Mouse (Mus musculus) midbrain, embryonic 16.5 days (tissue): ENCODE measurements around the gene Ciz1. TPM values are rescaled to one million over a fixed set of nuclear protein-coding genes. Genes with fewer than 3 reads are reported as not detected.

Experiments used
- ATAC-seq: fragments of 200-750 bp; cut with Nextera tagmentation; 2 replicates; pipeline ENCODE4 v1.8.0; 2017; ENCODE audit warnings: moderate TSS enrichment
- H3K27ac ChIP-seq: fragments of 300-500 bp; sonication (generic); 2 replicates; pipeline ENCODE4 v1.5.1; 2014; ENCODE audit warnings: mild to moderate bottlenecking, low read length, mixed read lengths
- H3K27me3 ChIP-seq: fragments of 300-500 bp; sonication (generic); 2 replicates; pipeline ENCODE4 v1.6.1; 2014; ENCODE audit warnings: low read depth, low read length, mixed read lengths; ENCODE audit not compliant: control insufficient read depth, insufficient read depth
- H3K36me3 ChIP-seq: fragments of 300-500 bp; sonication (generic); 2 replicates; pipeline ENCODE4 v1.6.1; 2014; ENCODE audit warnings: mild to moderate bottlenecking, low read length, moderate library complexity, mixed read lengths; ENCODE audit not compliant: control insufficient read depth, insufficient read depth
- H3K4me1 ChIP-seq: fragments of 300-500 bp; sonication (generic); 2 replicates; pipeline ENCODE4 v1.6.1; 2014; ENCODE audit warnings: mild to moderate bottlenecking, low read length, mixed read lengths; ENCODE audit not compliant: control insufficient read depth, insufficient read depth
- H3K4me2 ChIP-seq: fragments of 300-500 bp; sonication (generic); 2 replicates; pipeline ENCODE4 v1.6.1; 2014; ENCODE audit warnings: mild to moderate bottlenecking, low read length, mixed read lengths
- H3K4me3 ChIP-seq: fragments of 300-500 bp; sonication (generic); 2 replicates; pipeline ENCODE4 v1.5.1; 2014; ENCODE audit warnings: low read depth, mild to moderate bottlenecking, low read length, moderate library complexity, mixed read lengths
- H3K9ac ChIP-seq: fragments of 300-500 bp; sonication (generic); 2 replicates; pipeline ENCODE4 v1.6.1; 2014; ENCODE audit warnings: low read depth, low read length, mixed read lengths
- H3K9me3 ChIP-seq: fragments of 300-500 bp; sonication (generic); replicated peaks from 2 replicates; pipeline ENCODE4 v1.6.1; 2014; ENCODE audit warnings: mild to moderate bottlenecking, low read length, mixed read lengths; ENCODE audit not compliant: control insufficient read depth, poor library complexity, severe bottlenecking
- WGBS: fragments of 180-500 bp; shearing (Covaris S2); extraction: QIAGEN DNeasy Blood & Tissue Kit; methylation state at CpG from one replicate; pipeline ENCODE4 v1.1.7; 2014; 5-methylcytosine and 5-hydroxymethylcytosine counted together
- polyA plus RNA-seq: library from polyadenylated mRNA; unstranded; fragments of >200 nt; fragmentation: Nextera tagmentation; extraction: Ambion mirVana; gene quantifications from 2 replicates; pipeline ENCODE4 v1.2.1, GENCODE M21; 2015

Gene Ciz1
- polyA plus RNA-seq, 1 experiment from 2014 or later = 58.7 TPM

- no peak overlapping the region for H3K27ac ChIP-seq
- H3K36me3 ChIP-seq = peaks cover 31% of the 10 kb centered on the region
These were observed 61.8 kb downstream of the Ciz1 start for GRCm38 (mm10) chr2:32413936-32414335.

DNA sequence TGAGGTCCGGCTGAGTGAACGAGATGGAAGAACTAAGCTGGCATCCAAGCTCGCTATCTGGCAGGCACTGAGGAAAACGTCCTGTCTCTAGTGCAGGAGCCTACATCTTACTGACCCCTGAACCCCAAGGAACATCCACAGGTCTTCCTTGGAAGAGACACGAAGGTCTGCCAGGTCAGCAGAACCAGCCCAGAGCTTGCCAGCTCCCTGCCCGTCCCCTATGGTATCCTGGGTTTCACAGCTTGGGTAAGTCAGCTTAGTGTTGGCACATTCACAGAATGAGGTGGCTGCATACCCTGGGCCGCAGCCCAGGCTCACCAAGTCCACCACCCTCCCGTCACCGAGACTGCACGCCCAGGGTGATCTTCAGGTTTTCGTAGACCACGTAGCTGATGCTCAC lies 63.7 kb downstream of the Ciz1 start:
- no peaks in the 10 kb centered on the region for H3K9me3 ChIP-seq
- no peak overlapping the region for H3K27ac ChIP-seq
- no peak overlapping the region for H3K4me2 ChIP-seq
- 95% methylated on average over 12 of the region's 12 CpGs for WGBS
- H3K4me3 ChIP-seq = no peak overlapping the region
- no peaks in the 10 kb centered on the region for H3K27me3 ChIP-seq
- H3K36me3 ChIP-seq = peaks cover 40% of the 10 kb centered on the region
- no peak overlapping the region for H3K9ac ChIP-seq
- no peak for ATAC-seq
- no peaks in the 10 kb centered on the region for H3K4me1 ChIP-seq

More at GRCm38 (mm10) chr2:32413936-32414335, 61.8 kb downstream of the Ciz1 start:
- no peaks in the 10 kb centered on the region for H3K9me3 ChIP-seq
- no peaks in the 10 kb centered on the region for H3K27me3 ChIP-seq
- H3K9ac ChIP-seq = no peak overlapping the region
- no peak for ATAC-seq
- H3K4me2 ChIP-seq = no peak overlapping the region
- no peak overlapping the region for H3K4me3 ChIP-seq
- H3K4me1 ChIP-seq = no peaks in the 10 kb centered on the region
- 72% methylated on average over 5 of the region's 5 CpGs for WGBS

GRCm38 (mm10) chr2:32416556-32416955 lies 64.4 kb downstream of the Ciz1 start:
- 95% methylated on average over 2 of the region's 2 CpGs for WGBS
- Histone ChIP-seq H3K4me3 (no peak overlapping the region), H3K9me3 (no peaks in the 10 kb centered on the region), H3K27ac (no peak overlapping the region), H3K27me3 (no peaks in the 10 kb centered on the region), H3K4me1 (no peaks in the 10 kb centered on the region), H3K4me2 (no peak overlapping the region), H3K36me3 (peaks cover 42% of the 10 kb centered on the region), H3K9ac (no peak overlapping the region)
- no peak for ATAC-seq

GRCm38 (mm10) chr2:32417486-32417885 lies 65.4 kb downstream of the Ciz1 start:
- peaks cover 42% of the 10 kb centered on the region for H3K36me3 ChIP-seq
- H3K4me1 ChIP-seq = 0 out of 2 replicates have a peak, but pooled peaks cover under 1% of the 10 kb centered on the region
- H3K4me2 ChIP-seq = no peak overlapping the region
- no peaks in the 10 kb centered on the region for H3K9me3 ChIP-seq
- no peak for ATAC-seq
- H3K4me3 ChIP-seq = no peak overlapping the region
- no peak overlapping the region for H3K27ac ChIP-seq
- 96% methylated on average over 8 of the region's 8 CpGs for WGBS
- no peak overlapping the region for H3K9ac ChIP-seq
- H3K27me3 ChIP-seq = no peaks in the 10 kb centered on the region

DNA sequence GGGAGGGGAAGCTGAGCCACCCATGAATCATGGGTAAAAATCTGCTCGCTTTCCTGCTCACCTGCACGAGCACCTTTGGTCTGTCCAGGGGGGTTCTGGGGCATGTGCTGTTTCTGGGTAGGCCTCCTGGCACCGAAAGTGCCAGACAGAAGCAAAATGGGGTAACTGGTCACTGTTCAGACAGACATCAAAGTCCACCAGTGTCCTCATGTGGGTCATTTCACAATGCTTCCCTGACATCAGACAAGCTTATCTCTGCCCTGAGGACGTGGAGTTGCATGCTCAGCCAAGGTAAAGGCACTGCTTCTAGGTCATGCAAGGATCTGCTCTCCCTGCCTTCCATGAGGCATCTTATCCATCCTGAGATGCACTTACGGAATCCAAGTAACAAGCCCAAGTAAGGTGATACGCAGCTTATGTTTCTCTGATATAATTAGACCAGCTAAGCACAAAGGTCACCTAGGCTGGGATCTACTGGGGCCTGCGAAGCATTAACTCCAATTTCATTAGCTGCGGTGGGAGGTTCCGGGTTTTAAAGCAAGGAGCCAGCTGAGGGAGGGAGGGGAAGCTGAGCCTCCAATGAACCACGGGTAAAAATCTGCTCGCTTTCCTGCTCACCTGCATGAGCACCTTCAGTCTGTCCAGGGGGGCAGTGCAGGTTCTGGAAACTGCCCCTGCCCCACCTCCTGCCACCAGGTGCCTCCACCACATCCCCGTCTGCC lies 66.5 kb downstream of the Ciz1 start:
- Histone ChIP-seq H3K27me3 (no peaks in the 10 kb centered on the region), H3K27ac (no peak overlapping the region), H3K9ac (no peak overlapping the region), H3K4me1 (peaks cover 10% of the 10 kb centered on the region), H3K9me3 (no peaks in the 10 kb centered on the region), H3K36me3 (peaks cover 41% of the 10 kb centered on the region), H3K4me2 (no peak overlapping the region), H3K4me3 (no peak overlapping the region)
- WGBS = 89% methylated on average over 12 of the region's 12 CpGs
- no peak for ATAC-seq

DNA sequence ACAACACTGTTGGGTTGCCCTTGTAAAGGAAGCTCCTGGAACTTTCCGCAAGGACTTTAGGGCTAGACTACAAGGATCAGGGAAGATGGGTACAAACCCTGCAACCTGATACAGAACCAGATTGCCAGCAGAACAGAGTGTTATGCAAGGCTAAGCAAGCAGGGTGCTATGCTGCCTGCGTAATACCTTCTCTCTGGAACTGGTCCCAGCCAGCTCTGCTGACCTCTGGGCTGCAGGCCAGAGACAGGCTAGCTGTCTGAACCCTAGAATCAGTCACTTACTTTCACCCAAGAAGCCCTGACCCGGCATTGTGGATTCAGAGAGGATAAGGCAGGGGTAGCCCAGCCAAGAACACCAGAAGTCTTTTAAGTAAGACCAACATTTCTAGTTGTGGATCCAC lies 67.2 kb downstream of the Ciz1 start:
- no peak for ATAC-seq
- Histone ChIP-seq H3K4me2 (no peak overlapping the region), H3K27me3 (no peaks in the 10 kb centered on the region), H3K27ac (no peak overlapping the region), H3K9me3 (no peaks in the 10 kb centered on the region), H3K36me3 (peaks cover 41% of the 10 kb centered on the region), H3K4me3 (no peak overlapping the region), H3K4me1 (peaks cover 17% of the 10 kb centered on the region), H3K9ac (no peak overlapping the region)
- WGBS = 90% methylated on average over 3 of the region's 3 CpGs

DNA sequence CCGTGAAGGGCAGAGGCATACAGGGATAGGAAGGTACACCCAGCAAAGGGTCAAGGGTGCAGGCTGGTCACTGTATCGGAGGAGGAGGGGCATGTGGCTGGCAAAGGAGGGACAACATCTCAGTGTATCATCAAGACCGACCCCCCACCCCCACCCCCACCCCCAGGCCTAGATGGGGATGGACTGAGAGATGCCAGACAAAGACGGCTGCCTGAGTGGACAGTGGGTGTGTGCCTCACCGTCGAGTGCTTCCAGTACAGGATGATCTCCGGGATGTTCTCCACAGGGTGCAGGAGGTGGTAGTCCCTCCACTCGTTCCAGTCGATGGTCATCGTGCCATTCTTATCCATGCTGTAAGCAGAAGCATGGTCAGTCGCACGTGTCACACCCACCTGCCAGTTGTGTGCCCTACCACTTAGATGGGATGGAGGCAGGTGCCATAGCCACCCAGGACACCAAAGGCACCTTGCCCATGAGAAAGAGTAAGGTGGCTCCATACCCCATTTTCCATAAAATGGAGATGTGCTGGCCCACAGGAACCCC lies 68.0 kb downstream of the Ciz1 start:
- 94% methylated on average over 12 of the region's 12 CpGs for WGBS
- no peak for ATAC-seq

GRCm38 (mm10) chr2:32420647-32421046 lies 68.5 kb downstream of the Ciz1 start:
- H3K36me3 ChIP-seq = peaks cover 40% of the 10 kb centered on the region
- 81% methylated on average over 6 of the region's 6 CpGs for WGBS
- H3K9me3 ChIP-seq = no peaks in the 10 kb centered on the region
- H3K27me3 ChIP-seq = no peaks in the 10 kb centered on the region
- H3K4me2 ChIP-seq = no peak overlapping the region
- no peak overlapping the region for H3K4me3 ChIP-seq
- no peak overlapping the region for H3K27ac ChIP-seq
- ATAC-seq = no peak
- peaks cover 24% of the 10 kb centered on the region for H3K4me1 ChIP-seq
- no peak overlapping the region for H3K9ac ChIP-seq

More for the DNA sequence above, 68.0 kb downstream of the Ciz1 start:
- Histone ChIP-seq H3K9ac (no peak overlapping the region), H3K27me3 (no peaks in the 10 kb centered on the region), H3K4me2 (no peak overlapping the region), H3K4me1 (peaks cover 24% of the 10 kb centered on the region), H3K9me3 (no peaks in the 10 kb centered on the region), H3K27ac (no peak overlapping the region), H3K36me3 (peaks cover 41% of the 10 kb centered on the region), H3K4me3 (no peak overlapping the region)

GRCm38 (mm10) chr2:32421851-32422251 lies 69.7 kb downstream of the Ciz1 start:
- Histone ChIP-seq H3K4me1 (peaks cover 24% of the 10 kb centered on the region), H3K27me3 (no peaks in the 10 kb centered on the region), H3K36me3 (peaks cover 28% of the 10 kb centered on the region), H3K4me3 (no peak overlapping the region), H3K9ac (no peak overlapping the region), H3K27ac (no peak overlapping the region), H3K4me2 (no peak overlapping the region), H3K9me3 (no peaks in the 10 kb centered on the region)
- no peak for ATAC-seq
- 93% methylated on average over 6 of the region's 6 CpGs for WGBS
